Mouse (Mus musculus) liver, adult 2 months (tissue): ENCODE data around the gene Csad. TPM values are rescaled to one million over a fixed set of nuclear protein-coding genes. Genes with fewer than 3 reads are reported as not detected.

Experiments
- DNase-seq: peaks from one replicate; pipeline ENCODE4 v3.0.0-alpha.2; 2011; ENCODE audit warnings: low read depth, low spot score; ENCODE audit errors: extremely low read depth
- H3K27ac ChIP-seq: fragments of 200-500 bp; replicated peaks from 2 replicates; pipeline ENCODE4 v1.5.1; 2012; ENCODE audit warnings: low read depth, mild to moderate bottlenecking, control low read depth, inconsistent platforms, low read length; ENCODE audit not compliant: insufficient read depth
- H3K27me3 ChIP-seq: fragments of 200-500 bp; 2 replicates; pipeline ENCODE4 v1.6.1; 2012; ENCODE audit warnings: mild to moderate bottlenecking, moderate library complexity, low read length, inconsistent platforms; ENCODE audit not compliant: control insufficient read depth, insufficient read depth
- H3K36me3 ChIP-seq: fragments of 200-500 bp; 2 replicates; pipeline ENCODE4 v1.6.1; 2012; ENCODE audit warnings: low read length, inconsistent platforms; ENCODE audit not compliant: control insufficient read depth, insufficient read depth
- H3K4me1 ChIP-seq: fragments of 200-500 bp; 2 replicates; pipeline ENCODE4 v1.6.1; 2011; ENCODE audit warnings: low read length; ENCODE audit not compliant: control insufficient read depth, insufficient read depth
- H3K4me3 ChIP-seq: fragments of 200-500 bp; 2 replicates; pipeline ENCODE4 v1.5.1; 2011; ENCODE audit warnings: low read depth, mild to moderate bottlenecking, control low read depth, low read length, moderate library complexity; ENCODE audit not compliant: insufficient read depth
- H3K79me2 ChIP-seq: fragments of 200-500 bp; 2 replicates; pipeline ENCODE4 v1.6.1; 2012; ENCODE audit warnings: inconsistent platforms, mild to moderate bottlenecking, low read length, moderate library complexity; ENCODE audit not compliant: control insufficient read depth, insufficient read depth
- H3K9ac ChIP-seq: fragments of 200-500 bp; 2 replicates; pipeline ENCODE4 v1.6.1; 2012; ENCODE audit warnings: low read depth, mild to moderate bottlenecking, control low read depth, inconsistent platforms, low read length
- CTCF ChIP-seq: fragments of 200-500 bp; IDR thresholded peaks from 2 replicates; pipeline ENCODE4 v1.5.1; 2011; ENCODE audit warnings: low read depth, low read length, control low read depth
- POLR2A ChIP-seq: fragments of 200-500 bp; IDR thresholded peaks from 2 replicates; pipeline ENCODE4 v1.6.1; 2011; ENCODE audit warnings: low read length, control low read depth; ENCODE audit not compliant: insufficient read depth; ENCODE audit errors: extremely low read depth
- WGBS: fragments of 180-500 bp; shearing (Covaris S2); methylation state at CpG from one replicate; pipeline ENCODE4 v1.1.7; 2018; 5-methylcytosine and 5-hydroxymethylcytosine counted together
- polyA plus RNA-seq: library from polyadenylated mRNA; depleted of rRNA; stranded (reverse); fragments of >200 nt; gene quantifications from 2 replicates; pipeline ENCODE4 v1.2.3, GENCODE M21; 2012; rRNA removed
- total RNA-seq: library from RNA; depleted of rRNA; stranded (reverse); fragments of >200 nt; gene quantifications from 2 replicates; pipeline ENCODE4 v1.2.3, GENCODE M21; 2014; rRNA removed

Gene Csad
- total and polyA plus RNA-seq, 2 experiments, result 47.6 to 123 TPM

GRCm38 (mm10) chr15:102134709-102135108 is 69.8 kb downstream of the Csad start:
- Histone ChIP-seq H3K36me3 (peaks cover 3% of the 10 kb centered on the region; the same call in 1 of the 2 replicates), H3K27me3 (no peaks in the 10 kb centered on the region), H3K4me1 (peaks cover 6% of the 10 kb centered on the region), H3K4me3 (no peak overlapping the region), H3K27ac (no peak overlapping the region), H3K9ac (no peak overlapping the region), H3K79me2 (no peaks in the 10 kb centered on the region)
- WGBS, result 52% methylated on average over 2 of the region's 2 CpGs
- DNase-seq, result no peak
- no peak for TF ChIP-seq CTCF
- TF ChIP-seq POLR2A, result no peak

DNA sequence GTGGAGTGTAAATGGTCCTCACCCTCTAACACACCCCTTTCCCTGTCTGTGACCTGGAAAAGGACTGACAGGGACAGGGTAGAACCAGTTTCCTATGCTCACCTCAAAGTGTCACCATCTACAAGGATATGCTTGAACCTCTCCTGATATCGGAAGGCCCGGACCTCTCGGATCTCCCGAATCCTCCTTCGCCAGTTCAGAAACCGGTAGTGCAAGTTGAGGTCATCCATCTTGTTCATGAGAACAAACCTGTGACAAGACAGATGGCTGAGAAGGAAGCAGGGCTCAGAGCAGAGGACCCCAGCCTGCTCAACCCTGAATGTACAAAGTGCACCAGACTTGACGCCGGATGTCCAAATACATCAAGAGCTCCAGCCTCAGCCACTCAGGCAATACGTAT is 71.2 kb downstream of the Csad start:
- peaks cover 8% of the 10 kb centered on the region for H3K36me3 ChIP-seq
- H3K9ac ChIP-seq, result no peak overlapping the region
- 91% methylated on average over 9 of the region's 9 CpGs for WGBS
- DNase-seq, result no peak
- H3K79me2 ChIP-seq, result no peaks in the 10 kb centered on the region
- H3K27ac ChIP-seq, result no peak overlapping the region
- TF ChIP-seq CTCF (no peak), POLR2A (no peak)
- H3K4me3 ChIP-seq, result no peak overlapping the region
- no peaks in the 10 kb centered on the region for H3K27me3 ChIP-seq
- peaks cover 6% of the 10 kb centered on the region for H3K4me1 ChIP-seq

Other genes starting within 250 kb of the Csad start
- gene Krt8, start 200.2 kb downstream of the Csad start, total RNA-seq, result 240 and 251 TPM in 2 replicates
- 155 and 168 TPM in 2 replicates for gene Krt8, start 200.2 kb downstream of the Csad start, polyA plus RNA-seq
- 255 and 258 TPM in 2 replicates for gene Krt18, start 176.5 kb downstream of the Csad start, total RNA-seq
- gene Krt18, start 176.5 kb downstream of the Csad start, polyA plus RNA-seq, result 110 and 124 TPM in 2 replicates
- 119 and 130 TPM in 2 replicates for gene Eif4b, start 131.0 kb downstream of the Csad start, total RNA-seq
- gene Eif4b, start 131.0 kb downstream of the Csad start, polyA plus RNA-seq, result 70.5 and 73.8 TPM in 2 replicates
- 21.8 and 36.5 TPM in 2 replicates for gene Tns2, start 104.3 kb downstream of the Csad start, total RNA-seq
- gene Tns2, start 104.3 kb downstream of the Csad start, polyA plus RNA-seq, result 30.9 and 35.9 TPM in 2 replicates
- 9.2 and 12.1 TPM in 2 replicates for gene Spryd3, start 68.5 kb downstream of the Csad start, total RNA-seq
- gene Spryd3, start 68.5 kb downstream of the Csad start, polyA plus RNA-seq, result 20.7 and 22.6 TPM in 2 replicates
- gene Igfbp6, start 60.4 kb downstream of the Csad start, total RNA-seq, result 1.0 and 1.8 TPM in 2 replicates
- gene Igfbp6, start 60.4 kb downstream of the Csad start, polyA plus RNA-seq, result 2.3 and 4.5 TPM in 2 replicates
- gene Soat2, start 54.2 kb downstream of the Csad start, total RNA-seq, result 27.5 and 36.5 TPM in 2 replicates
- 54.9 and 80.8 TPM in 2 replicates for gene Soat2, start 54.2 kb downstream of the Csad start, polyA plus RNA-seq
- 15.6 and 21.0 TPM in 2 replicates for gene Zfp740, start 1.5 kb downstream of the Csad start, total RNA-seq
- gene Zfp740, start 1.5 kb downstream of the Csad start, polyA plus RNA-seq, result 8.1 and 9.4 TPM in 2 replicates
- 1.3 and 2.2 TPM in 2 replicates for gene Itgb7, start 27.2 kb upstream of the Csad start, total RNA-seq
- 1.7 and 1.8 TPM in 2 replicates for gene Itgb7, start 27.2 kb upstream of the Csad start, polyA plus RNA-seq
- gene Rarg, start 52.8 kb upstream of the Csad start, total RNA-seq, result 1.5 and 2.0 TPM in 2 replicates
- gene Rarg, start 52.8 kb upstream of the Csad start, polyA plus RNA-seq, result 5.3 and 6.0 TPM in 2 replicates
- gene Gm9918, start 65.8 kb upstream of the Csad start, total RNA-seq, result not detected in 2 replicates
- 0.05 TPM in 1 of 2 replicates, not detected in the other for gene Gm9918, start 65.8 kb upstream of the Csad start, polyA plus RNA-seq
- gene Mfsd5, start 74.7 kb upstream of the Csad start, total RNA-seq, result 8.5 and 10.1 TPM in 2 replicates
- 44.3 and 51.4 TPM in 2 replicates for gene Mfsd5, start 74.7 kb upstream of the Csad start, polyA plus RNA-seq
- 0.09 and 0.27 TPM in 2 replicates for gene Espl1, start 91.5 kb upstream of the Csad start, total RNA-seq
- gene Espl1, start 91.5 kb upstream of the Csad start, polyA plus RNA-seq, result 0.11 and 0.21 TPM in 2 replicates
- gene Pfdn5, start 121.4 kb upstream of the Csad start, total RNA-seq, result 137 and 195 TPM in 2 replicates
- 44.6 and 45.2 TPM in 2 replicates for gene Pfdn5, start 121.4 kb upstream of the Csad start, polyA plus RNA-seq
- gene Myg1, start 127.0 kb upstream of the Csad start, total RNA-seq, result 25.5 and 27.6 TPM in 2 replicates
- gene Myg1, start 127.0 kb upstream of the Csad start, polyA plus RNA-seq, result 32.0 and 32.3 TPM in 2 replicates
- 4.0 and 8.3 TPM in 2 replicates for gene Aaas, start 146.0 kb upstream of the Csad start, total RNA-seq
- 18.9 and 24.0 TPM in 2 replicates for gene Aaas, start 146.0 kb upstream of the Csad start, polyA plus RNA-seq
- not detected in 2 replicates for gene Sp7, start 162.5 kb upstream of the Csad start, total RNA-seq
- gene Sp7, start 162.5 kb upstream of the Csad start, polyA plus RNA-seq, result not detected in 2 replicates
- 16.7 and 18.2 TPM in 2 replicates for gene Sp1, start 201.4 kb upstream of the Csad start, total RNA-seq
- gene Sp1, start 201.4 kb upstream of the Csad start, polyA plus RNA-seq, result 7.3 and 7.6 TPM in 2 replicates
- gene Amhr2, start 240.6 kb upstream of the Csad start, total RNA-seq, result 0.07 and 0.09 TPM in 2 replicates
- gene Amhr2, start 240.6 kb upstream of the Csad start, polyA plus RNA-seq, result 0.40 and 0.49 TPM in 2 replicates